Mouse (Mus musculus): ENCODE measurements around the gene Bhlhe41.
A peak's percentile ranks its signal among the peaks of the same experiment; 100 is the strongest.

Bhlhe41 gene

GRCm38 (mm10) chr6:145832927-145833326 is 32.4 kb downstream of the Bhlhe41 start:
- no peak for DNase-seq

GRCm38 (mm10) chr6:145830617-145831016 is 34.7 kb downstream of the Bhlhe41 start:
- DNase-seq = no peak

DNA sequence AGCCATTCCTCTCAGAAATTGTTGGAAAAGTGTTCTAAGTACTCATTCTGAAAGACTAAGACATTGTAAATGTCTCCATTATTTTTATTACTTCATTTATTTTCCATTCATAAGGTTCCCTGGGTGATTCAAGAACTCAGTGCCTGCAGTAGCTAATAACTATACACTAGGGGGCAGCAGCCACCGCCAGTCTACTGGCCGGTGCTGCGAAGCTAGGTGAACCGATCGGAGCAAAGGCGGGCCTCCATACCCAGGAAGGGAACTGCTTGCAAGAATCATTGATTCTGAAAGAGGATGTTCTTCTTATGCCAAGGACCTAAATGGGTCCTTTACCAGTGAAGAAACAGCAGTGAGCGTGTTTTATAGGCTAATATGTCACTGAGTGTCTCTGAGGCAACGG is 35.2 kb downstream of the Bhlhe41 start:
- peak; percentile 79 to 86 for DNase-seq

- DNase-seq = no peak
These were observed 36.1 kb downstream of the Bhlhe41 start for GRCm38 (mm10) chr6:145829062-145829835.

- no peak for DNase-seq
These were observed 39.1 kb downstream of the Bhlhe41 start for GRCm38 (mm10) chr6:145826305-145826704.

- DNase-seq = peak in 1 of 2 experiments; percentile 66
These were observed 41.6 kb downstream of the Bhlhe41 start for GRCm38 (mm10) chr6:145823588-145824234.

DNA sequence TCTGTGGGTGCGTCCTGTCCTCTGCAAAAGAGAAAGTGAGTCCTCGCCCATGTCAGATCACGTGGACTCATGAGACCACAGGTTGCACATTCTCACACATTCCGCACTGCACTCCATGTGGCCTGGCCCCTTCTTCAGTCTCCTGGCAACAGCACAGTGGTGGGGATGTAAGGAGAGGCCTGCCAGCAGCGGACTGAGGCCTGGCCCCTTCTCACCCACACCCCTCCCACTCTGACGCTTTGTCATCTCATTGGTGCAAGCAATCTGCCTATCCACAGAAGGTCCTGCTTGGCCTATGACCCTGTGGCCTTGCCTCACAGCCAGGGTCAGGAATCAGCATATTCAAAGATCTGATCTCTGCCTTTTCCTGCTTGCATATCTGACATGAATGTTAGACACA is 42.3 kb downstream of the Bhlhe41 start:
- DNase-seq = no peak

DNA sequence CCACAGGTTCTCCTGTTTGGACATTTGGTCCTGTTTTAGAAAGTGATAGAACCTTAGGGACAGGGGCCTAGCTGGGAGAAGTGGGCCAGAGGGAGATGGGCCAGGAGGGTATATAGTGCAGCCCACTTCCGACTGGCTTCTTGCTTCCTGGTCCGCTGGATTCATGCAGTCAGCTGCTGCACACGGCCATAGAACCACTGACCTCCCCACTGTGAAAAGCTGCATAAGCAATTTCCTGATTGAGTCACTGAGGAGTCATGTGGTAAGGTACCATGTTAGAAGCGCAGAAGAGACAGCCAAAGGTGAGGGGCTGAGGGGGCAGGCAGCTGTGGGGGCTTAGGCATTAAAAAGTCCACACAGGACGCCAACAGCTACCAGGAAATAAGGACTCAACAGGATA is 43.1 kb downstream of the Bhlhe41 start:
- no peak for DNase-seq

DNA sequence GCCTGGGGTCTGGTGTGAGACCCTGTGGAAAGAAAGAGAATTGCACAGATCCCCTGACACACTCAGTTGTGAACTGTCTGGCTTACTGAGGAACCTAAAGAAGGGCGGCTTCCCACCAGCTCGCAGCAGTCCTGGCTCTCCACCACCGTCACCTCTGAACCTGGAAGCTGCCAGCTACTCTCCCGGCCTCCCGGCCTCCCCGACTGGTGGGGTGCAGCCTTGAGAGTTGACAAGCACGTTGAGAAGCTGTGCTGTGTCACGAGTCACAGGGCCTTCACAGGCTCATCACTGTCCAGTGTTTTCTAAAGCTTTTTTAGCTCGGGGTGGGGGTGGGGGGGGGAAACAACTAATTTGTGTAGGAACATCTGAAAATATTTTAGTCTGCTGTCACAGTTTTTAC is 46.2 kb downstream of the Bhlhe41 start:
- no peak for DNase-seq

- peak in 1 of 2 experiments; percentile 68 for DNase-seq
These were observed 50.2 kb downstream of the Bhlhe41 start for GRCm38 (mm10) chr6:145815200-145815599.

DNA sequence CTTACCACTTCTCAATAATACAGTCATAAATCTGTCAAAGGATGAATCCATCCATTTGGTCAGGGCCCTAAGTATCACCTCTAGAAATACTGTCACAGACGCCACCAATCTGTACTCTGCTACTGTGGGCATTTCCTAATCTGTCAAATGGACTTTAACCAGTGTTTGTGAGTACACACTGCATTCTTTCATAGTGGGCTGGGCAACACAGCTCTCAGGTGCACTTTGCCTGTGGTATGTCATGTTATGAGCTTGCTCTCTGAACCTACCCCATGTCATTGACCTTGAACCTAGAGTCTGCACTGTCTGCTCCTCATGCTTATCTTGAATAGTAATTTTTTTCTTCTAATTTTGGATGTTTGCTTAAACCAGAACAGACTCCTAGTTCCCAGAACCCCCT is 54.2 kb downstream of the Bhlhe41 start:
- DNase-seq = no peak

DNA sequence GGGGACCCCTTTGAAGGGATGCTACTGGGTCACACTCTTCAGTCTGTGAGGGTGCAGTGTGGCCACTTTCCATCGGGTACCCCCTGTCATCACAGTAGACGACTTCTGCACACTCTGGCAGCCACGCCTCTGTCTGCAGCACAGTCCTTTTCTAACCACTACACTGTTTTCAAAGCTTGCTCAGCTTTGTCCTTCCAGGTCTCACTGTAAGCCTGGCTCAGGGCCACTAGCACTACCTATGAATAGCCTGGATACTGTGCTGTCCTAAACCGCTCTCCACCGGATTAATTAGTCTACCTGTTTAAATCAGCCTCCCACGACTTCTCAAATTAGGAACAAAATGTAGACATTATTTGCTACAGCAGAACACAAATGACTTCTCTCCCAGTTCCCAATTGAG is 55.3 kb downstream of the Bhlhe41 start:
- DNase-seq = peak in 1 of 2 experiments; percentile 67

DNA sequence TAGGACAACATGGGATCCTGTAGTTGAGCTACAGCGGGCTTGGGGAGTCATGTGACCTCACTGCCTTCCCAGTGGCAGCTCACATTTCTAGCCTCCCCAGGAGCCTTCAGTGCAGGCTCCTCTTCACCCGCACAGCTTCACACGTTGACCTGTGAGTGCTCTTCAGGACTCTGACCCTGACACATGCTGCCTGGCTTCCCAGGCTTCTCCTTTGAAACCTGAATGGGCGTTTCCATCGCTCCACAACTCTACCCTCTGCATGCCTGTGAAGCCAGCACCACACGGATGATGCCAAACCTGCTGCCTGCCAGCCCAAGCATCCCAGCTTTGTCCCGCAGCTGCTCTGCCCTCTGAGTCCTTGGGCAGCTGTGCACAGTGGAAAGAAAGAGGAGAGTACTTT is 55.8 kb downstream of the Bhlhe41 start:
- DNase-seq = no peak

Measured in cerebellum, postnatal 25 days (tissue).